Mouse (Mus musculus) cortical plate, adult 2 months (tissue): ENCODE measurements around the gene Pou5f1.

ENCODE experiments used
- CTCF ChIP-seq: fragments of 200-500 bp; IDR thresholded peaks from 2 replicates; pipeline ENCODE4 v1.5.1; 2011; ENCODE audit warnings: mild to moderate bottlenecking, control low read depth, low read length; ENCODE audit not compliant: insufficient read depth; ENCODE audit errors: extremely low read depth
- POLR2A ChIP-seq: fragments of 200-500 bp; IDR thresholded peaks from 2 replicates; pipeline ENCODE4 v1.6.1; 2011; ENCODE audit warnings: mild to moderate bottlenecking, low read length, control low read depth; ENCODE audit not compliant: insufficient read depth; ENCODE audit errors: extremely low read depth

DNA sequence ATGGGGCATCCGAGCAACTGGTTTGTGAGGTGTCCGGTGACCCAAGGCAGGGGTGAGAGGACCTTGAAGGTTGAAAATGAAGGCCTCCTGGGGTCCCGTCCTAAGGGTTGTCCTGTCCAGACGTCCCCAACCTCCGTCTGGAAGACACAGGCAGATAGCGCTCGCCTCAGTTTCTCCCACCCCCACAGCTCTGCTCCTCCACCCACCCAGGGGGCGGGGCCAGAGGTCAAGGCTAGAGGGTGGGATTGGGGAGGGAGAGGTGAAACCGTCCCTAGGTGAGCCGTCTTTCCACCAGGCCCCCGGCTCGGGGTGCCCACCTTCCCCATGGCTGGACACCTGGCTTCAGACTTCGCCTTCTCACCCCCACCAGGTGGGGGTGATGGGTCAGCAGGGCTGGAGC is at the start of gene Pou5f1:
- TF ChIP-seq POLR2A (no peak), CTCF (no peak)
